Mouse (Mus musculus): ENCODE results near the gene Ugt1a5. TPM values are rescaled to one million over a fixed set of nuclear protein-coding genes. Genes with fewer than 3 reads are reported as not detected.

The Ugt1a5 gene
- polyA plus RNA-seq, 1 experiment from 2014 or later, result not detected

GRCm38 (mm10) chr1:88228121-88228520 is 62.3 kb downstream of the Ugt1a5 start:
- H3K27me3 ChIP-seq, result no peaks in the 10 kb centered on the region
- no peak overlapping the region for H3K9ac ChIP-seq (replicated peaks)
- H3K4me3 ChIP-seq, result no peak overlapping the region
- H3K4me1 ChIP-seq, result no peaks in the 10 kb centered on the region
- H3K27ac ChIP-seq (replicated peaks), result no peak overlapping the region
- 72% methylated on average over 7 of the region's 7 CpGs for WGBS
- no peaks in the 10 kb centered on the region for H3K36me3 ChIP-seq
- no peak overlapping the region for H3K4me2 ChIP-seq (replicated peaks)
- H3K9me3 ChIP-seq, result peaks cover 77% of the 10 kb centered on the region
- no peak for ATAC-seq (replicated peaks)

DNA sequence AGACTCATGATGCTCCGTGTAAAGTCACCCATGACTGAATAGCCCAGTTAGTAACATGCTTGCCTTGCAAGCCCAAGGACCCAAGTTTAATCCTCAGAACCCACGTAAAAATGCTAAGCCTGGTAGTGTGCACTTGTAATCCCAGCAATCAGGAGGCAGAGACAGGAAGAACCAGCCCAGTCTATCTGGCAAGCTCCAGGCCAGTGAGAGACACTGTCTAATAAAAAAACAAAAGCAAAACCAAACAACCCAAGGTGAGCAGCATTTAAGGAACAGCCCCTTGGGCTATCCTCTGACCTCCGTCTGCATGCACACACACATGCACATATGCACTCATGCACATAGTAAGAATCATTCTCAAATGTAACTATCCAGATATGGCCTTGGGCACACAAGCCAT is 63.8 kb downstream of the Ugt1a5 start:
- H3K27me3 ChIP-seq, result no peaks in the 10 kb centered on the region
- H3K27ac ChIP-seq (replicated peaks), result no peak overlapping the region
- no peak for ATAC-seq (replicated peaks)
- peaks cover 89% of the 10 kb centered on the region for H3K9me3 ChIP-seq
- no peak overlapping the region for H3K4me2 ChIP-seq (replicated peaks)
- H3K4me3 ChIP-seq, result no peak overlapping the region
- H3K4me1 ChIP-seq, result no peaks in the 10 kb centered on the region
- WGBS, result 78% methylated on average over 3 of the region's 3 CpGs
- no peak overlapping the region for H3K9ac ChIP-seq (replicated peaks)
- no peaks in the 10 kb centered on the region for H3K36me3 ChIP-seq

GRCm38 (mm10) chr1:88229986-88230385 is 64.2 kb downstream of the Ugt1a5 start:
- Histone ChIP-seq H3K9ac (replicated peaks) (no peak overlapping the region), H3K9me3 (peaks cover 93% of the 10 kb centered on the region), H3K4me3 (no peak overlapping the region), H3K4me1 (no peaks in the 10 kb centered on the region), H3K4me2 (replicated peaks) (no peak overlapping the region), H3K27ac (replicated peaks) (no peak overlapping the region), H3K27me3 (no peaks in the 10 kb centered on the region), H3K36me3 (no peaks in the 10 kb centered on the region)
- ATAC-seq (replicated peaks), result no peak
- 89% methylated on average over 5 of the region's 5 CpGs for WGBS

GRCm38 (mm10) chr1:88230421-88230820 is 64.6 kb downstream of the Ugt1a5 start:
- 73% methylated on average over 7 of the region's 7 CpGs for WGBS
- H3K4me2 ChIP-seq (replicated peaks), result no peak overlapping the region
- no peaks in the 10 kb centered on the region for H3K4me1 ChIP-seq
- no peak overlapping the region for H3K27ac ChIP-seq (replicated peaks)
- peaks cover 95% of the 10 kb centered on the region for H3K9me3 ChIP-seq
- H3K36me3 ChIP-seq, result no peaks in the 10 kb centered on the region
- no peak overlapping the region for H3K9ac ChIP-seq (replicated peaks)
- H3K4me3 ChIP-seq, result no peak overlapping the region
- H3K27me3 ChIP-seq, result no peaks in the 10 kb centered on the region
- no peak for ATAC-seq (replicated peaks)

GRCm38 (mm10) chr1:88230981-88231802 is 65.4 kb downstream of the Ugt1a5 start:
- no peaks in the 10 kb centered on the region for H3K4me1 ChIP-seq
- peaks cover 95% of the 10 kb centered on the region for H3K9me3 ChIP-seq
- no peak overlapping the region for H3K4me3 ChIP-seq
- no peaks in the 10 kb centered on the region for H3K36me3 ChIP-seq
- ATAC-seq (replicated peaks), result no peak
- no peak overlapping the region for H3K4me2 ChIP-seq (replicated peaks)
- H3K27me3 ChIP-seq, result no peaks in the 10 kb centered on the region
- WGBS, result 78% methylated on average over 6 of the region's 6 CpGs
- H3K27ac ChIP-seq (replicated peaks), result no peak overlapping the region
- no peak overlapping the region for H3K9ac ChIP-seq (replicated peaks)

DNA sequence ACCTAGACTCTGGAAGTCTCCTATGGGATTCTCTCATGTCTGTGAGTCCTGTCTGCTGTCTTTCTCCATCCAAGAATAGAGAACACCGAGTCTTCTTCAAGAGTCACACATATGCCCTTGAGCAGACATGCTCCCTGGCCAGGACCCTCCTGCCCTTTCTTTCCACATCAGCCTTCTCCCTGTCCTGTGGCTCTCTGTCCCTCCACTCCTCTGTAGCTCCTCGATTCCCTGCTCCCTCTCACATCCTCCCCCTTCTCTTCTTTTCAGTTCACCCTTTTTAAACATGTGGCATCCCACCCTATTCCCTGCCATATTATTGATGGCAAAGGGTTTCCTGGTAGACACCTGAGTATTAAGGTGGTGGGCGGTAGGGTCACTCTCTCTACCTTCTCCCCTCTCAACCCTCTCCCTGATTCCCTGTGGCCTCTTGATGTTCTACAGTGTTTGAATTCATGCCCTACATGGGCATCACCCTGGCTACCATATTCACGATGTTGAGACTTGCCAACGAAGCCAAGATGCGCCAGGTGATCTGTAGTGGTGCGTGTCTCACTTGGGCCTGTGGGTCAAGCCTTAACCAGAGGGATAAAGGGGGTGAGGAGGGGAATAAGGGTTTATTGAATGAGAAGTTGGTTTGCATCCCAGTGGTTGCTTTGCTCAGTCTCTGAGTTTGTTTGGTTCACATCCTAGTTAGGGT is 66.1 kb downstream of the Ugt1a5 start:
- Histone ChIP-seq H3K4me2 (replicated peaks) (no peak overlapping the region), H3K36me3 (no peaks in the 10 kb centered on the region), H3K27me3 (no peaks in the 10 kb centered on the region), H3K9me3 (peaks cover 91% of the 10 kb centered on the region), H3K4me3 (no peak overlapping the region), H3K27ac (replicated peaks) (no peak overlapping the region), H3K9ac (replicated peaks) (no peak overlapping the region), H3K4me1 (no peaks in the 10 kb centered on the region)
- ATAC-seq (replicated peaks), result no peak
- WGBS, result 68% methylated on average over 7 of the region's 7 CpGs

- H3K9ac ChIP-seq (replicated peaks), result no peak overlapping the region
- H3K4me2 ChIP-seq (replicated peaks), result no peak overlapping the region
- H3K4me3 ChIP-seq, result no peak overlapping the region
- ATAC-seq (replicated peaks), result no peak
- no peaks in the 10 kb centered on the region for H3K27me3 ChIP-seq
- H3K27ac ChIP-seq (replicated peaks), result no peak overlapping the region
- 54% methylated on average over 3 of the region's 3 CpGs for WGBS
- no peaks in the 10 kb centered on the region for H3K4me1 ChIP-seq
- H3K9me3 ChIP-seq, result peaks cover 91% of the 10 kb centered on the region
- no peaks in the 10 kb centered on the region for H3K36me3 ChIP-seq
These were observed 67.0 kb downstream of the Ugt1a5 start for GRCm38 (mm10) chr1:88232664-88233380.

DNA sequence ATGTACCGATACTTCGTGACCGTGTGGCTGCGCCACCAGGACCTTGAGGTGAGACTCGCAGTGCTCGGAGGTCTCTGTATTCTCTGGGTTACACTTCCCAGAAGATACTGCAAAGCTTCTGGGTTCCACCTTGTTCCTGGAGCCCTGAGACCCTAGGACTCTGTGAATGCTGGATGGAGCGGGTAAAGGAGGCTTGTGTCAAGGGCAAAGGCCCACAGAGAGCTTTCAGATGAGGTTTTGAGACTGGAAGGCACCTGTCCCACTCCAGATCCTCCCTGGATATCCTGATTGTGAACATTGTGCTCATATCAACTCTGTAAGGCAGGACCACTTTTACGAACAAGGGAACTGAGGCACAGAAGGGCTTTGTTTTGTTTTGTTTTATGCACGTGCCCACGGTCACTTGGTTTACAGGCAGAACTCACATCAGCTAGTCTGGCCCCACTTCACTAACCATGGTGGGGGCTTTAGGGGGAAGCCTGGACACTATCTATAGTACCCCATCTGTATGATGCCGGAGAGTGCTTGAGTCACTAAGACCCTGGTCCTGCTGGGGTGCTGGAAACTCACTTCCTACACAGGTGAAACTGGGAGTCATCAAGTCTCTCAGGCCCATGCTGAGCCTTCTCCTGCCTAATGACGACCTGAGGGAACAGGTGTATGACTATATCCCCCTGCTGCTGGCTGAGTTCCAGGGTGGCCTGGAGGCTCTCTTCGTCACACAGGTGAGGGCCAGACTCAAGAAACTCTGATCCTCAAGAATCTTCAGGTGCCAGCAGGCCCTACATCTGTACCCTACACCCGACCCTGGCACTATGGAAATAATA is 67.8 kb downstream of the Ugt1a5 start:
- Histone ChIP-seq H3K4me3 (no peak overlapping the region), H3K9me3 (peaks cover 91% of the 10 kb centered on the region), H3K4me2 (replicated peaks) (no peak overlapping the region), H3K27me3 (no peaks in the 10 kb centered on the region), H3K9ac (replicated peaks) (no peak overlapping the region), H3K36me3 (no peaks in the 10 kb centered on the region), H3K4me1 (no peaks in the 10 kb centered on the region), H3K27ac (replicated peaks) (no peak overlapping the region)
- WGBS, result 70% methylated on average over 14 of the region's 14 CpGs
- no peak for ATAC-seq (replicated peaks)

GRCm38 (mm10) chr1:88234248-88234610 is 68.4 kb downstream of the Ugt1a5 start:
- H3K9me3 ChIP-seq, result peaks cover 91% of the 10 kb centered on the region
- no peak overlapping the region for H3K4me3 ChIP-seq
- ATAC-seq (replicated peaks), result no peak
- no peak overlapping the region for H3K4me2 ChIP-seq (replicated peaks)
- H3K27ac ChIP-seq (replicated peaks), result no peak overlapping the region
- whole genome bisulfite sequencing, result 64% methylated on average over 4 of the region's 4 CpGs
- H3K27me3 ChIP-seq, result no peaks in the 10 kb centered on the region
- no peaks in the 10 kb centered on the region for H3K36me3 ChIP-seq
- H3K9ac ChIP-seq (replicated peaks), result no peak overlapping the region
- H3K4me1 ChIP-seq, result no peaks in the 10 kb centered on the region

- no peaks in the 10 kb centered on the region for H3K4me1 ChIP-seq
- no peak overlapping the region for H3K4me2 ChIP-seq (replicated peaks)
- no peak overlapping the region for H3K4me3 ChIP-seq
- WGBS, result 44% methylated on average over 5 of the region's 5 CpGs
- ATAC-seq (replicated peaks), result no peak
- H3K27me3 ChIP-seq, result no peaks in the 10 kb centered on the region
- no peak overlapping the region for H3K27ac ChIP-seq (replicated peaks)
- H3K9ac ChIP-seq (replicated peaks), result no peak overlapping the region
- H3K9me3 ChIP-seq, result peaks cover 92% of the 10 kb centered on the region
- no peaks in the 10 kb centered on the region for H3K36me3 ChIP-seq
These were observed 68.8 kb downstream of the Ugt1a5 start for GRCm38 (mm10) chr1:88234646-88235045.

- Histone ChIP-seq H3K4me2 (replicated peaks) (no peak overlapping the region), H3K27me3 (no peaks in the 10 kb centered on the region), H3K9ac (replicated peaks) (no peak overlapping the region), H3K4me3 (no peak overlapping the region), H3K4me1 (no peaks in the 10 kb centered on the region), H3K27ac (replicated peaks) (no peak overlapping the region), H3K36me3 (no peaks in the 10 kb centered on the region), H3K9me3 (peaks cover 92% of the 10 kb centered on the region)
- WGBS, result 68% methylated on average over 11 of the region's 11 CpGs
- ATAC-seq (replicated peaks), result no peak
These were observed 69.5 kb downstream of the Ugt1a5 start for GRCm38 (mm10) chr1:88235046-88235893.

Data from forebrain, embryonic 15.5 days (tissue).